Mouse (Mus musculus): ENCODE results near the gene Slc22a29.
"Not testable (repeated sequence)": the region's sequence is repeated elsewhere in the genome, so short reads cannot be mapped to it uniquely, and the experiment has no call there.

The Slc22a29 gene

DNA sequence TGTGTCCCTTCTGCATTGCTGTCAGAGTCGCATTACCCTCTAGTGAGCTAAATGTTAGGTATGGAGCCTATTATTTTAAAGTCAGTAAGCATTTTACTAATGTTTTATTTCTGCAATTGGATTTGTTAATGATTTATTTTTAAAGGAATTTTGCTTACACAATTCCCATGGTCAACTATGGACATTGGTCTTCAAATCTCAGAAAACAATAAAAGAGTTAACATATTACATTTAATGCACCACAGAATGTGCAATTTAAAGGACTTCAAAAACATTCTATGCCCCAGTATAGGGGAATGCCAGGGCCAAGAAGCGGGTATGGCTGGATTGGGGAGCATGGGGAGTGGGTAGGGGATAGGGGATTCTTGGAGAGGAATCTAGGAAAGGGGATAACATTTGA, at the start of gene Slc22a29:
Gene Slc22a29 (minus strand): TSS at position 101 of the 400 bp plus-strand sequence.
- no peak for DNase-seq (ENCODE audit: low read depth, low spot score)

- no peak for DNase-seq (ENCODE audit: low read depth, low spot score)
These were observed 46.6 kb upstream of the Slc22a29 start for GRCm38 (mm10) chr19:8265324-8265723.

- DNase-seq (ENCODE audit: low read depth, low spot score), result no peak
These were observed 34.0 kb upstream of the Slc22a29 start for GRCm38 (mm10) chr19:8252705-8253037.

DNA sequence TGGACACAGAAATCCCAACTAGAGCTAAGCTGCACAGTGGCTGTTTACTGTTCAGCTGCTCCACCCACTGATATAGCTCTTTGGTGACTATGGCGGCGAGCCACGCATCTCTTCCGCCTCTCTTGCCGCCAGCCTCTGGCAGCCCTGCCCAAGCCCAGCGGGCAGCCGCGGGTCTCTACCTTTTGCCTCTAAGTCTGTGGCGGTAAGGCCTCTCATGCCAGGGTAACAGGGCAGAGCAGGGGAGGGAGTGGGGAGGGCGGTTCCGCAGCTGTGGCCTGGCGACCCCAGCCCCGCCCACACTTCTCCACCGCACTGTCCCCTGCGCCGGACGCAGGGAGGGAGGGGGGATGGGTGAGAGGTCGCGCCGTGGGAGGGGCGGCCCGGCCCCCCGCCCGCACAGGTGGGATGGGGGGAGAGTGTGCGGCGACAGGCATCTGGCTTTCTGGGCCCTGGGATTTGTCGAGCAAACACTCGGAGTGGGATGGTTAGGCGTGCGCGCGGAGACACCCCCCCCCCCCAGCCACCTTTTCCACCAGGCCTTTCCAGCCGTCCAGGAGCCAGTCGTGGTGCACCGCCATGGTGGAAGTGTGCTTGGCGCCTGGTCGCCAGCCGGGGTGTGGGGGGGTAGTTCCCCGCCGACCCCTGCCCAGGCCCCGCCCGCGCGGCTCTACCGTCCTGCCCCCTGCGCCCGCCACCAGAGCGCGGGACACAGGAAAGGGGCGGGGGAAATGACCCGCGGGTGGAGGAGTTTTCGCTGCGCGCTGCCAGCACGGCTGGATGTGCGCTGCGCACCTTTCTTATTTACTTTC, 33.4 kb upstream of the Slc22a29 start:
- peak; percentile 76 for DNase-seq (ENCODE audit: low read depth, low spot score)

- no peak for DNase-seq (ENCODE audit: low read depth, low spot score)
These were observed 10.2 kb upstream of the Slc22a29 start for GRCm38 (mm10) chr19:8228916-8229315.

GRCm38 (mm10) chr19:8148787-8149523, 69.7 kb downstream of the Slc22a29 start:
- no peak for DNase-seq (ENCODE audit: low read depth, low spot score)

DNA sequence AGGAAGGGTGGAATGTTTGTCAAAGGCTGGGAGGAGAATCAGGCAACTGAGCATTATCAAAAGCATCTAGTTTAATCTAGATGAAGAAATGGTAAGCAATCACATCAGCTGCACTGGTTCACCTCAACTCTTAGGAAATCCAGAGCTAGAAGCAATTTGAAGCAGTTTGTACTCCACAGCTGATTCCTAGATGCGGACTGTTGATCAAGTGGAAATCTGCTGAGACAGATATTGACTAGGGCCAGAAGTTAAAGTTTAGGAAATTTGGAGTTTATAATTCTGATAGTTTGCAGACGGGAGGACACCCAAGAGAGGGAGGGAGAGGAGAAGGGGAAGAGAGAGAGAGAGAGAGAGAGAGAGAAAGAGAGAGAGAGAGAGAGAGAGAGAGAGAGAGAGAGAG, 76.0 kb downstream of the Slc22a29 start:
- DNase-seq (ENCODE audit: low read depth, low spot score), result not testable (repeated sequence)

- DNase-seq (ENCODE audit: low read depth, low spot score), result not testable (repeated sequence)
These were observed 84.4 kb downstream of the Slc22a29 start for GRCm38 (mm10) chr19:8134127-8134841.

GRCm38 (mm10) chr19:8131881-8132280, 86.8 kb downstream of the Slc22a29 start, which contains the start of gene Slc22a28:
Gene Slc22a28 (minus strand): TSS chr19:8131982.
- DNase-seq (ENCODE audit: low read depth, low spot score), result not testable (repeated sequence)

Data from R1 (cell line).